Mouse (Mus musculus) left cerebral cortex, adult 8-10 months (tissue): ENCODE results near the gene Acr. TPM values are rescaled to one million over a fixed set of nuclear protein-coding genes. Genes with fewer than 3 reads are reported as not detected.

Experiments used
- DNase-seq, 2 experiments: peaks; one replicate each; pipeline ENCODE4 v3.0.0; 2022; ENCODE audit warnings: low spot score in 2 of 2
- total RNA-seq, 4 experiments: library from RNA; stranded (reverse); gene quantifications; 2 replicates each; pipeline ENCODE4 v1.2.4; 2022

The Acr gene
- total RNA-seq, 4 experiments from 2014 or later: 1.6 to 3.5 (median 2.3) TPM

DNA sequence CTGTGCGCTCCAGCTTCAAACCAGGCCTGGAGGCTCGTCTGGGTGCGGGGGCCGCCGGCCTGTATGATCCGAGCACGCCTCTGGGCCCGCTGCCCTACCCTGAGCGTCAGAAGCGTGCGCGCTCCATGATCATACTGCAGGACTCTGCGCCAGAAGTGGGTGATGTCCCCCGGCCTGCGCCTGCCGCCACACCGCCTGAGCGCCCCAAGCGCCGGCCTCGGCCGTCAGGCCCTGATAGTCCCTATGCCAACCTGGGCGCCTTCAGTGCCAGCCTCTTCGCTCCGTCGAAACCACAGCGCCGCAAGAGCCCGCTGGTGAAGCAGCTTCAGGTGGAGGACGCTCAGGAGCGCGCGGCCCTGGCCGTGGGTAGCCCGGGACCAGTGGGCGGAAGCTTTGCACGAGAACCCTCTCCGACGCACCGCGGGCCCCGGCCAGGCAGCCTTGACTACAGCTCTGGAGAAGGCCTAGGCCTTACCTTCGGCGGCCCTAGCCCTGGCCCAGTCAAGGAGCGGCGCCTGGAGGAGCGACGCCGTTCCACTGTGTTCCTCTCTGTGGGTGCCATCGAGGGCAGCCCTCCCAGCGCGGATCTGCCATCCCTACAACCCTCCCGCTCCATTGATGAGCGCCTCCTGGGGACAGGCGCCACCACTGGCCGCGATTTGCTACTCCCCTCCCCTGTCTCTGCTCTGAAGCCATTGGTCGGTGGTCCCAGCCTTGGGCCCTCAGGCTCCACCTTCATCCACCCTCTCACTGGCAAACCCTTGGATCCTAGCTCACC lies 20.1 kb upstream of the Acr start:
- no peak for DNase-seq

- no peak for DNase-seq
Measured at GRCm38 (mm10) chr15:89548837-89549236, 19.3 kb upstream of the Acr start.

DNA sequence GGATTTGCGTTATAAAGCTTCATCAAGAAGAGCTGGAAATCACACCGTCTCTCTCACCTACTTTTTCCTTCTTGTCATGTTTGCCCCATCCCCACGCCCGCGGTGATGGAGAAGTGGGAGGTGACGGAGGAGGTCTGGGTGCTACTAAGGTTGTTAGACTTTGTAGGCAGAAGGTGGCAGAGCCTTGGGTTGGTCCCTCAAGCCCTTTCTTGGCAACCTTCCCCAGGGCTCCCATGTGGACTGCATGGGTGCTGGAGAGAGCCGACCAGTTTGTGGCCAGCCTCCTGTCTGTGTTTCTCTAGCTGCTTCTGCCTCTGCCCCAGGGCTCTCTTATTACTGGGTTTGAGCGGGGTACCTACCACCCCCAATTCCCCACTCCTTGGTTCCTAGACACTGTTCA lies 17.6 kb upstream of the Acr start:
- no peak for DNase-seq

DNA sequence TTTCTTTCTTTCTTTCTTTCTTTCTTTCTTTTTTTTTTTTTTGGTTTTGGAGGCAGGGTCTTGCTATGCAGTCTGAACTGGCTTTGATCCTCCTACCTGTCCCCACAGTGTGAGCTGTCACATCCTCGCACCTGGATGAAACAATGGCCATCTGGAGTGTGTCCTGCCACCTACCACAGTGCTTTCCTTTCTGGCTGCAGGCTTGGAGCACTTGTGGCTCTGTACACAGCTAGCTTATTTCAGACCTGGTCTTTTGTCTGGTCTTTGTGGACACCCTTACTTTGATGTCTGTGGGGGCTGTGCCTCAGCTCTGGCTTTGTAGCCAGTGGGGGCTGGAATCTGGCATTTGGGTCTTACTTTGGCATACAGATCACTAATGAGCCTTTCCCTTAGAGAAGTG lies 16.4 kb upstream of the Acr start:
- no peak for DNase-seq

- DNase-seq: no peak
Measured at GRCm38 (mm10) chr15:89555591-89555990, 12.5 kb upstream of the Acr start.

- no peak for DNase-seq
Measured at GRCm38 (mm10) chr15:89556401-89557178, 11.5 kb upstream of the Acr start.

GRCm38 (mm10) chr15:89557179-89557995 lies 10.7 kb upstream of the Acr start:
- DNase-seq: no peak

- DNase-seq: no peak
Measured at GRCm38 (mm10) chr15:89557996-89558390, 10.1 kb upstream of the Acr start.

DNA sequence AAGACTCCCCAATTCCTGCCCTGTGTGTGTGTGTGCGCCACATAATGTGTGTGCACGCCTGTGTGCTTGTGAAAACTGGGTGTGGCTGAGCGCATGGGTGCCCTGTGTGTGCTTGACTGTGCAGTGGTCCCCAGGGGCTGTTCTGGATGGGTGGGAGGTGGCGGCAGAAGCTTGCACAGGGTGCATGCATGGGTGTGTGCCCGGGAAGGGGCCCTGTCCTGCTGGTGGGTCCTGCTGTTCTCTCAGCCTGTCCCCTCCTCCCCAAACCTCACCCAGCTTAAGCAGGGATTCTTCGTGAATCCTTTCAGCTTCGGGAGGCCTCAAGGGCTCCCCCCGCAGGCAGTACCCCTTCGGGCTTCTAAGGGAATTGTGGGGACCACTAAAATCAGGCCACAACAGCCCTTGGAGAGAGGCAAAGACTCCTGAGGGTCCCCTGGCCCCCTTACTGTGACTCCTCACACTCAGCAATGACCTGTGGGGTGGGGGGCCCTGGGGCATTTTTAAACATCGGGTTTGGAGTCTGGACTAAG lies 8.9 kb upstream of the Acr start:
- DNase-seq: no peak

DNA sequence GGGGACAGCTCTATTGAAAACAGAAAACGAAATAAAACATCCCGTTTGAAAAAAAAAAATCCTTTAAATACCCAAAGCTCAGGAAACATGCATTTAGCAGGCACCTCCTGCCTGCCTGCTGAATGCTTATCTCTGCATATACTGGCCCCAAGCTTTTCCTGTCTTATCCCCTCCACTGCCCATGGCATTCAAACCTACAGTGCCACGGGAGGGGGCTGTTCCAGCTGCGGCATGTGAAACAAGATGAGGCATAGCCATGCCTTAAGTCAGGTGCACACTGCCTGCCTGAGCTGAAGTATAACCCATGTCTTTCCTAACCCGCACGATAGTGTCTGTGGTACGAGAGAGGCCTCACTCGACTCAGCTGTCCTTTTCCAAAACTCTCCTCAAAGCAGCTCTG lies 4.0 kb downstream of the Acr start:
- DNase-seq: no peak

DNA sequence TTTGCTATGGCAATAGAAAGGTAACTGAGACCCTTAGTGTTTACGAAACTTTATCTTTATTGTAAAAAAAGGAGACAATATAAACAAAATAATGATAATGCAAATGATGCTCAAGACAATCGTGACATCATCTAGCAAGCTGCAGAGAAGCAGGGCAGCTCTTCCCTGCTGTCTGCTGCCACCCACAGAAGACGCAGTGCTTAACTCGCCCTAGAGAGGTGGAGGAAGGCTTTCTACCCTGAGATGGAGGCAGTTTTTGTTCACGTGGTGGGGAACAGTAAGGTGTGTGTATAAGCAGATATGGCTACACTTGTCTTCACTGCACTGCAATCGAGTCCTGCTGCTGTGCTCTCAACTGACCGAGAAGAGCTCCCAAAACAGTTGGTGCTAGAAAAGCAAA lies 14.4 kb downstream of the Acr start:
- no peak for DNase-seq

DNA sequence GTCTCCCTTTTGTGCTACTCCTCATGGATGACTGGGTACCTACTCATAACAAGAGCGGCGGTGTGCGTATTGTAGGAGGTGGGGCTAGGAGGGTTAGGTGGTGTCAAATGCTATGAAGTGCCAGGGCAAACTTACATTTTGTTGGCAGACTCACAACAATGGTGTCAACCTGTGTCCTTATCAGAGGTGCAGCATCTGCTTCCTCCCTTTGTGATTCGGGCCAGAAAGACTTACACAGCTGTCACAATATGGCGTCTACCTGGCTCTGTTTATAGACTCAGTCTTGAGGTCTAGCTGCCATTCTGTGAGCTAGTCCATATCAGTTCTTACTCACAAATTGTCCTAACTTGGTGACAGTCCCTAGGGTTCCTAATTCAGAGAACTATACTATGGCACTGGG lies 17.0 kb downstream of the Acr start:
- DNase-seq: no peak

DNA sequence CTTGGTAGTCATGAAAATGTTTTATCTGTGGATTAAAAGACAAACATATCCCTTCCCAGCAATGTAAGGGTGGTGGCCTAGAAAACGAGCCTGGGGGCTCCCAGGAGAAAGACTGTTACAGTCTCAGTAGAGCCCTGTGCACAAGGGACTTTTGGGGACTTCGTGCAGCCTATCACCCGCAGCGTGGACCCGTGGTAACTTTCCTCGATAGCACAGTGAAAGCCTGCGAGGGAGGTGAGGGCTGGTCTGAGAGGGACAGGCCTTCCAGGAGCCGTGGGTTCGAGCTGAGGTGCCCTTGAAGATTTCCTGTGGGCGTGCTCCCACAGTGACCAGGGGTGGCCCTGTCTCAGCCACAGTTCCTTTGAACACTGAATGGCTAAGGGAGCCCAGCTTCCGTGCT lies 17.5 kb downstream of the Acr start:
- no peak for DNase-seq

DNA sequence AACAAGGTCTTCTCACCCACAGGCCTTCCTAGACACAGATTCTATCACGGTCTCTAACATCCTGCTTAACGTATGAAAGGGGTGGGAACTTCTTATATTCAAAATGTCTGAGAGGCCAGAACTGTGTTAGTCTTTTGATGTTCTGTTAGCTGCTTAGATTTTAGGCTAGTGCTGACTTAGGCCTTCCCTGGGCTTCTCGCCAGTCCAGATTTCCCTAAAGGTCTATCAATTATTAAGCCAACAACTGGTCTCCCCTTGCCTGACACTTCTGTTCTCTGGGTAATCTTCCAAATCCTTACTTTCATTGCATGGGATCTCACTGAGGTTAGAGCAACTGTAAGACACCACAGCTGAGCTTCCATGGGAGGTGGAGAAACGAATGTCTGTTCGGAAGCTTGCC lies 21.0 kb downstream of the Acr start:
- no peak for DNase-seq

DNA sequence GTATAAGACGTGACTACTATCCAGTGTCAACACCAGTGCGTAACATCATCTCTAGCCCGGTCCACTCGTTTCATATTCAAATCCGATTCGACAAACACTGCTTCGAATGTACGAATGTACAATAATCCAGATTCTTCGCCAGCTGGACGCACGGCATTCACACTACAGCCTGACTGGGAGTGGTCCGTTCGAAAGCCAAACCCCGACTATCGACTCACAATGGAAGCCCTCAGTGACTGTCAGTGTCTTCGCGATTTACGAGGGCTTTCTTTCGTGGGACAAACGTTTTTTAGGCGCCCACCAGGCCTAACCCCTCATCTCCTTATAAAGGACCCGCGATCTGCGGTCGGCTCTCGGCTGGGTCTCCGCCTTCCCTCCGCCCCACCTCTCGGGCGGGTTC lies 23.2 kb downstream of the Acr start:
- DNase-seq: peak in 1 of 2 experiments; percentile 25

DNA sequence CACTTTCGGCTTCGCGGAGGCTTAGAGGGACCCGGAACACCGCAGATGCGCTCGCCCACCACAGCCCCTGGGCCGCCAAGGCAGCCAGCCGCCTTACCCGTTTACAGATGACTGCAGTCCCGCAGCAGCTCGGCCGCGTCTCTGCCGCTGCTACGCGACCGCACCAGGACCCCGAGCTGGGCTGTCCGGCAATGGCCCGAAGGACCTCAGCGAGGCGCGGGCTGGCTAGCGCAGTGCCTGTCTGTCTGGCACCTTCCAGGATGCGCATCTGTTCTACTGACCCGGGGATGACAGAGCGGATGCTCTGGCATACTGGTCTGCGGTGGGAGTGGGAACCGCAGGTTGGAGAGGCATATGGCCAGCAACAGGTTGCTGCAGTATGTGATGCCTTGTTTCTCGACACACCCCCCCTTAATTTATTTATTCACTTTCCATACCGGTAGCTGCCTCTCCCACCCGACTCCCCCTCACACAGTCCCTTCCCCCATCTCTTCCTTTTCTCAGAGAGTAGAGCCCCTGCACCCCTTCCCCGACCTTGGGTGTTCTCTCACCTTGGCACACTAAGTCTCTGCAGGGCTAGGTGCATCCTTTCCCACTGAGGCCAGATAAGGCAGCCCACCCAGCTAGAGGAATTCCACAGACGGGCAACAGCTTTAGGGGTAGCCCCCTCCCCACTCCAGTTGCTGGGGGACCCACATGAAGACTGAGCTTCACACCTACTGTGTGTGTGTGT lies 23.8 kb downstream of the Acr start, which contains the start of gene Rabl2:
Gene Rabl2 (minus strand): TSS at position 201 of the 733 bp plus-strand sequence.
- DNase-seq: peak; percentile 64 to 84

- no peak for DNase-seq
Measured at GRCm38 (mm10) chr15:89592548-89592947, 24.4 kb downstream of the Acr start.

DNA sequence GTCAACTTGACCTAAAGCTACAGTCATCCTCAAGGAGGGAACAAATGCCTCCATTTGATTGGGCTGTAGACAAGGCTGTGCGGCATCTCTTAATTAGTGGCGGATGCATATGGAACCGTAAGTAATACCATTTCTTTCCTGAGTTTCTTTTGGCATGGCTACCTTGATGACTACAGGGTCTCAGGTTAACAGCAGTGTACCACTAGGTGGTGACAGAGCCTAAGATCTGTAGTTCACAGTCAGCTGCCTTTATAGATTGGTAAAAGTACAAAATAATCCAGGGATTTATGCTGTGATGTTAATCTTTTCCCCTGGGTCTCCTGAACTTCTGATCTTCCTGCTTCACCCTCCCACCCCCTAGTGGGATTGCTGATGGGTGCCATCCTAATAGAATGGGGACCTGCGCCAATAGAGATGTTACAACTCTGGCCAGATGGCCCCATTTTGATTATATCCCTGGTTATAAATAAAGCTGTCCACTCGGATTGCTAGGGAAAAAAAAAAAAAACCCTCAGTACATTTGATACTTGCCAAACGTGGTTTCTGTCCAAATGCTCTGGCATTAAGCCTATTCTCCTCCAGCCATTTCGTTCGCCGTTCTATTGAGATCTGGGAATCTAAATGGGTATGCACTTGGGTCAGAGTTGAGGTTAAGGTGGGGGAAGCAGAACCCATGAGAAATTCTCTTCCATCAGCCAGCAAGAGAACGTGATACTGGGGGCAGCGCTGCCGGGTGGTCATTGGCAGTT lies 37.9 kb downstream of the Acr start:
- DNase-seq: no peak

DNA sequence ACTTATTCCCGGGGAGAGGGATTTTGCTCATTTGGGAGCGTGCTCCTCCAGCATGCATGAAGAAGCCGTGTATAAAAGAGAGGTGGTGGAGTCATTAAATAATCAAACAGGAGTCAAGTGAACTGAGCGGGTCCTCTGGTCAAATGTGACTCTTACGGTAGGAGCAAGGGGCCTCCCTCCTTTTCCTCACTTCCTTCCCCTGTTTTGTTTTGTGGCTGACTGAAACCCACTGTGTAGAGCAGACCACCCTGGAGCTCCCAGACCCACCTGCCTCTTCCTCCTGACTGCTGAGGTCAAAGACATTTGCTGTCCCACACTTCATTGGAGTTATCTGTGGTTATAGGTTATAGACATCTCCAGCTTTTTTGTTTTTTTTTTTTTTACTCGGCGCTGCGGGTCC lies 39.4 kb downstream of the Acr start:
- no peak for DNase-seq

DNA sequence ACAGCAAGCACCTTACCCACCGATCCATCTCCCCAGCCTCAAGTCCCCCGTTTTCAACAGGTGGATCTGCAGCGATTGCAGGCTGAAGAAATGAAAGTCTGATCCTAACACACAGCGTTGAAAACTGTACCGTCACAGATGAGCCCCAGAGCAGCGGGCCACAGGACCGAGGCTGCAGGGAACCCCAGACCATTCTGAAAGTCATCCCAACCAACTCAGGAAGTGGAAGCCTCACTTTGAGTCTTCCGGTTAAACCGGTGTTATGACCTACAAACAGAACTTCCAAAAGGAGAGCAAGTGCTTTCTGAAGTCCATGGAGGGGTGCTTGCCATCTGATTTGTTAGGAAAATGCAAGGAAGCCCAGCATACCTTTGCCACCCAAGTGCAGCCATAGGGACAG lies 39.8 kb downstream of the Acr start:
- DNase-seq: no peak
